Mouse (Mus musculus) bone marrow, adult 2 months (tissue): ENCODE results near the gene Wdr90. TPM values are rescaled to one million over a fixed set of nuclear protein-coding genes. Genes with fewer than 3 reads are reported as not detected.

Experiments used
- H3K27ac ChIP-seq: fragments of 200-500 bp; 2 replicates; pipeline ENCODE4 v1.5.1; 2012; ENCODE audit warnings: low read depth, mild to moderate bottlenecking, control low read depth, inconsistent platforms, low read length; ENCODE audit not compliant: control insufficient read depth, poor library complexity, insufficient read depth
- H3K4me1 ChIP-seq: fragments of 200-500 bp; 2 replicates; pipeline ENCODE4 v1.6.1; 2011; ENCODE audit warnings: low read length; ENCODE audit not compliant: control insufficient read depth, insufficient read depth
- H3K4me3 ChIP-seq: fragments of 200-500 bp; replicated peaks from 2 replicates; pipeline ENCODE3; 2011; ENCODE audit warnings: mild to moderate bottlenecking, low read depth, low read length, control low read depth; ENCODE audit not compliant: control insufficient read depth
- CTCF ChIP-seq: fragments of 200-500 bp; IDR thresholded peaks from 2 replicates; pipeline ENCODE4 v1.5.1; 2011; ENCODE audit warnings: low read length, control low read depth; ENCODE audit not compliant: control insufficient read depth, insufficient read depth
- POLR2A ChIP-seq: fragments of 200-500 bp; IDR thresholded peaks from 2 replicates; pipeline ENCODE4 v1.6.1; 2011; ENCODE audit warnings: low read depth, mild to moderate bottlenecking, control low read depth, low read length, borderline replicate concordance; ENCODE audit not compliant: control insufficient read depth
- WGBS: fragments of 180-500 bp; shearing (Covaris S2); methylation state at CpG from one replicate; pipeline ENCODE4 v1.1.7; 2018; 5-methylcytosine and 5-hydroxymethylcytosine counted together
- polyA plus RNA-seq: library from polyadenylated mRNA; stranded (reverse); fragments of >200 nt; gene quantifications from 2 replicates; pipeline ENCODE4 v1.2.4, GENCODE M21; 2011; ENCODE audit warnings: low replicate concordance; ENCODE audit not compliant: missing spikeins, insufficient read depth, insufficient read length

The Wdr90 gene
- polyA plus RNA-seq, 1 experiment = 62.0 TPM

GRCm38 (mm10) chr17:25867836-25868600 lies 6.7 kb upstream of the Wdr90 start:
- TF ChIP-seq CTCF (no peak), POLR2A (no peak; the same call in 1 of the 2 replicates)
- peak overlapping the region; percentile 20; the same call in 1 of the 2 replicates for H3K27ac ChIP-seq
- WGBS = under 1% methylated on average over 42 of the region's 42 CpGs
- peak overlapping the region; percentile 58 for H3K4me3 ChIP-seq
- peaks cover 1% of the 10 kb centered on the region; the same call in 1 of the 2 replicates for H3K4me1 ChIP-seq

- Histone ChIP-seq H3K4me3 (peak overlapping the region; percentile 58), H3K4me1 (peaks cover 1% of the 10 kb centered on the region; the same call in 1 of the 2 replicates), H3K27ac (no peak overlapping the region)
- 7% methylated on average over 7 of the region's 7 CpGs for WGBS
- no peak for TF ChIP-seq CTCF
- TF ChIP-seq POLR2A = no peak
Observed at GRCm38 (mm10) chr17:25867509-25867835, 6.2 kb upstream of the Wdr90 start.

GRCm38 (mm10) chr17:25866172-25866571 lies 4.9 kb upstream of the Wdr90 start:
- H3K27ac ChIP-seq = no peak overlapping the region
- peaks cover 1% of the 10 kb centered on the region; the same call in 1 of the 2 replicates for H3K4me1 ChIP-seq
- H3K4me3 ChIP-seq = no peak overlapping the region
- WGBS = 85% methylated on average over 3 of the region's 3 CpGs
- TF ChIP-seq CTCF = no peak
- TF ChIP-seq POLR2A = no peak

DNA sequence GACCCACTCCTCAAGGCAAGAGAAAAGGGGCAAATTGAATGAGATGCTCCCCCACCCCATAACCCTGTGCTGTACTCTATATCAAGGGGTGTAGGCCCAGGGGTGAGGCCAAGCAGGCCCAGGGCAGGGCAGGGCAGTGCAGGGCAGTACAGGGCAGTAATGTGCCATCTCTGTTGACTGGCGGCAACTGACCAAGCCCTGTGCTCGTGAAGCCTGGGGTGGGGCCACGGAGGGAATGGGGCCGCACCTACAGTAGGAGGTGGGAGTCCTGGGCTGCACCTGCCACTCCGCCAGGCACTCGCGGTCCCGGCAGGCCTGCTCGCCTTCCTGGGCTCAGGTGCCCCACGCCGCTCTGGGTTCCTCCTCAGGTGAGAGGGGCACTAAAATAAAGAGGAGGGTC lies 4.0 kb upstream of the Wdr90 start:
- no peak overlapping the region for H3K27ac ChIP-seq
- H3K4me3 ChIP-seq = no peak overlapping the region
- WGBS = 91% methylated on average over 11 of the region's 11 CpGs
- TF ChIP-seq CTCF (no peak), POLR2A (no peak)
- H3K4me1 ChIP-seq = peaks cover 6% of the 10 kb centered on the region; the same call in 1 of the 2 replicates

GRCm38 (mm10) chr17:25864311-25864710 lies 3.0 kb upstream of the Wdr90 start:
- H3K4me1 ChIP-seq = peaks cover 6% of the 10 kb centered on the region; the same call in 1 of the 2 replicates
- H3K4me3 ChIP-seq = no peak overlapping the region
- no peak overlapping the region for H3K27ac ChIP-seq
- WGBS = 88% methylated on average over 14 of the region's 14 CpGs
- TF ChIP-seq CTCF (no peak), POLR2A (no peak)

- WGBS = 91% methylated on average over 6 of the region's 6 CpGs
- TF ChIP-seq CTCF (no peak), POLR2A (no peak)
- Histone ChIP-seq H3K27ac (no peak overlapping the region), H3K4me1 (peaks cover 5% of the 10 kb centered on the region; the same call in 1 of the 2 replicates), H3K4me3 (no peak overlapping the region)
Observed at GRCm38 (mm10) chr17:25863681-25864080, 2.4 kb upstream of the Wdr90 start.

GRCm38 (mm10) chr17:25861704-25862612 lies 657 bp upstream of the Wdr90 start:
- TF ChIP-seq POLR2A (no peak), CTCF (no peak)
- Histone ChIP-seq H3K27ac (peak overlapping the region; percentile 56), H3K4me3 (peak overlapping the region; percentile 80), H3K4me1 (peaks cover 5% of the 10 kb centered on the region; the same call in 1 of the 2 replicates)
- 8% methylated on average over 6 of the region's 6 CpGs for WGBS

DNA sequence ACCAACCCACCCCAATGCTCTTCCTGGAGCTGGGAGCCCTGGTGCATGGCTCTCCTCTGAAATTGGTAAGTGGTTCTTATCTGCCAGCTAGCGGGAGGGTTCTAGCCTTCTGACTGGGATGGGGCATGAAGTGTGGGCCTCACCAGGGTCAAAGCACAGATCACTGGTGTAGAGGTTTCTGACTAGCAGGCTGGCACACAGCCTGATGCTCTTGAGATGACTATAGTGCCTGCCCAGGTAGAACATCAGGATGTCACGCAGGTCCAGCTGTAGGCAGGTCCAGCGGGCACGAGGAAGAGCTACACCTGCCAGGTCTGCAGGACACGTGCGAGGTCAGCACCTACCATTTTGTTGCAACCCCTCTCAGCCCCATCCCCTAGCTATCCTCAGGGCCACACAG lies 1.1 kb downstream of the Wdr90 start:
- H3K4me1 ChIP-seq = peaks cover 5% of the 10 kb centered on the region; the same call in 1 of the 2 replicates
- TF ChIP-seq CTCF = no peak
- 0 out of 2 replicates have a peak, but pooled peaks have one; percentile 13 for TF ChIP-seq POLR2A
- H3K4me3 ChIP-seq = peak overlapping the region; percentile 80
- no peak overlapping the region for H3K27ac ChIP-seq
- WGBS = 85% methylated on average over 6 of the region's 6 CpGs

GRCm38 (mm10) chr17:25844396-25844901 lies 16.9 kb downstream of the Wdr90 start, which contains the start of gene Rhot2:
Rhot2 (minus strand) TSS chr17:25844851.
- peak within 1 kb of the TSS; percentile 82 for H3K27ac ChIP-seq
- TF ChIP-seq POLR2A (peak; percentile 68; the same call in 1 of the 2 replicates), CTCF (peak; percentile 44; the same call in 1 of the 2 replicates)
- WGBS = under 1% methylated on average over 21 of the region's 21 CpGs
- H3K4me3 ChIP-seq = peak within 1 kb of the TSS; percentile 78
- peaks cover 7% of the 10 kb centered on the region for H3K4me1 ChIP-seq
